Mouse (Mus musculus) heart, postnatal 0 days (tissue): ENCODE data around the gene Mlycd. TPM values are rescaled to one million over a fixed set of nuclear protein-coding genes. Genes with fewer than 3 reads are reported as not detected.
"Not testable (repeated sequence)": the region's sequence is repeated elsewhere in the genome, so short reads cannot be mapped to it uniquely, and the experiment has no call there.

ENCODE experiments used
- ATAC-seq: fragments of 200-750 bp; cut with Nextera tagmentation; 2 replicates; pipeline ENCODE4 v1.8.0; 2017; ENCODE audit warnings: low read depth, moderate number of reproducible peaks, moderate library complexity; ENCODE audit not compliant: insufficient read depth
- DNase-seq: peaks from one replicate; pipeline ENCODE4 v3.0.0-alpha.2; 2016; ENCODE audit warnings: low spot score
- H3K27ac ChIP-seq: fragments of 300-500 bp; sonication (generic); 2 replicates; pipeline ENCODE4 v1.5.1; 2014; ENCODE audit warnings: low read depth, mild to moderate bottlenecking
- H3K27me3 ChIP-seq: fragments of 300-500 bp; sonication (generic); 2 replicates; pipeline ENCODE4 v1.6.1; 2014; ENCODE audit warnings: low read length, mixed read lengths; ENCODE audit not compliant: control insufficient read depth, insufficient read depth
- H3K36me3 ChIP-seq: fragments of 300-500 bp; sonication (generic); replicated peaks from 2 replicates; pipeline ENCODE4 v1.6.1; 2014; ENCODE audit warnings: low read length, mixed read lengths; ENCODE audit not compliant: control insufficient read depth, insufficient read depth
- H3K4me1 ChIP-seq: fragments of 300-500 bp; sonication (generic); 2 replicates; pipeline ENCODE4 v1.6.1; 2014; ENCODE audit warnings: antibody characterized with exemption; ENCODE audit not compliant: control insufficient read depth, insufficient read depth
- H3K4me2 ChIP-seq: fragments of 300-500 bp; sonication (generic); 2 replicates; pipeline ENCODE4 v1.6.1; 2014; ENCODE audit warnings: low read depth, mild to moderate bottlenecking, low read length, moderate library complexity
- H3K4me3 ChIP-seq: fragments of 300-500 bp; sonication (generic); 2 replicates; pipeline ENCODE4 v1.5.1; 2014; ENCODE audit warnings: low read depth, low read length
- H3K9ac ChIP-seq: fragments of 300-500 bp; sonication (generic); replicated peaks from 2 replicates; pipeline ENCODE4 v1.6.1; 2014; ENCODE audit warnings: low read depth, low read length, mixed read lengths
- H3K9me3 ChIP-seq: fragments of 300-500 bp; sonication (generic); replicated peaks from 2 replicates; pipeline ENCODE4 v1.6.1; 2016; ENCODE audit warnings: low read length; ENCODE audit not compliant: control insufficient read depth
- CTCF ChIP-seq: IDR thresholded peaks from 2 replicates; pipeline ENCODE4 v1.5.1; 2016; ENCODE audit warnings: antibody characterized with exemption, control low read depth, low read depth
- EP300 ChIP-seq: IDR thresholded peaks from 2 replicates; pipeline ENCODE4 v1.6.1; 2016; ENCODE audit warnings: antibody characterized with exemption, low read depth
- WGBS: fragments of 180-500 bp; shearing (Covaris S2); extraction: QIAGEN DNeasy Blood & Tissue Kit; methylation state at CpG from one replicate; pipeline ENCODE4 v1.1.7; 2014; 5-methylcytosine and 5-hydroxymethylcytosine counted together
- polyA plus RNA-seq: library from polyadenylated mRNA; unstranded; fragments of >200 nt; fragmentation: Nextera tagmentation; extraction: Ambion mirVana; gene quantifications from 2 replicates; pipeline ENCODE4 v1.2.1, GENCODE M21; 2015
- total RNA-seq: library from RNA; depleted of rRNA; stranded (reverse); fragments of >200 nt; gene quantifications from 2 replicates; pipeline ENCODE4 v1.2.3, GENCODE M21; 2014; ENCODE audit warnings: low replicate concordance

The Mlycd gene
- total and polyA plus RNA-seq, 2 experiments from 2014 or later = 77.5 to 109 TPM

GRCm38 (mm10) chr8:119353659-119354023 is 41.0 kb upstream of the Mlycd start:
- no peak overlapping the region for H3K4me3 ChIP-seq
- H3K27ac ChIP-seq = no peak overlapping the region
- TF ChIP-seq CTCF (no peak), EP300 (no peak)
- no peaks in the 10 kb centered on the region for H3K4me1 ChIP-seq
- no peak overlapping the region for H3K9ac ChIP-seq
- DNase-seq (no peak), ATAC-seq (no peak)
- H3K9me3 ChIP-seq = no peaks in the 10 kb centered on the region
- no peaks in the 10 kb centered on the region for H3K27me3 ChIP-seq
- peaks cover 12% of the 10 kb centered on the region for H3K36me3 ChIP-seq
- H3K4me2 ChIP-seq = no peak overlapping the region
- WGBS = 77% methylated on average over 6 of the region's 6 CpGs

- DNase-seq, H3K4me2 ChIP-seq, H3K36me3 ChIP-seq, H3K4me1 ChIP-seq, ATAC-seq, H3K9ac ChIP-seq, H3K9me3 ChIP-seq, H3K27me3 ChIP-seq, H3K4me3 ChIP-seq, H3K27ac ChIP-seq: not testable (repeated sequence)
- 56% methylated on average over 5 of the region's 5 CpGs for WGBS
- 0 out of 2 replicates have a peak, but pooled peaks have one; percentile 26 for TF ChIP-seq CTCF
Measured at GRCm38 (mm10) chr8:119356631-119357030, 38.0 kb upstream of the Mlycd start.

- no peaks in the 10 kb centered on the region for H3K9me3 ChIP-seq
- ATAC-seq = no peak
- no peak for DNase-seq
- no peaks in the 10 kb centered on the region for H3K4me1 ChIP-seq
- 74% methylated on average over 7 of the region's 7 CpGs for WGBS
- no peaks in the 10 kb centered on the region for H3K36me3 ChIP-seq
- no peak overlapping the region for H3K4me3 ChIP-seq
- H3K9ac ChIP-seq = no peak overlapping the region
- no peak for TF ChIP-seq CTCF
- TF ChIP-seq EP300 = no peak
- no peak overlapping the region for H3K27ac ChIP-seq
- no peak overlapping the region for H3K4me2 ChIP-seq
- no peaks in the 10 kb centered on the region for H3K27me3 ChIP-seq
Measured at GRCm38 (mm10) chr8:119358175-119358574, 36.5 kb upstream of the Mlycd start.

DNA sequence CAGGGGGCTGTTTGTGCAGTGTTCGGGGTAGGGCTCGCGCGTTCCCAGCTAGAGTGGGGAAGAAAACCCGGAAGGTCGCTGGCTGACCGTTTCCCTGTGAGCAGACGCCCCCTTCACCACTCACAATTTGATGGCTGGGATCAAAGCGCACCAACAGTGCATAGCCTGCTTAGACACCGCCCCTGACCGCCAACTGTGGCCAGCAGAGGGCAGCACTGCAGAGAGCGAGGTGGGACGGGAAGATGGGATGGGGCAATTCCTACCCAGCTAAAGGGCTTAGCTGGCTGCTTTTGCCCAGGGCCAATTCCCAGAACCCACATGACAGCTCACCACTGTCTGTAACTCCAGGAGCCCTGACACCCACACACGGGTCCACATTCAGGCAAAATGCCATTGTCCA is 35.8 kb upstream of the Mlycd start:
- ATAC-seq (no peak), DNase-seq (no peak)
- H3K9me3 ChIP-seq = no peaks in the 10 kb centered on the region
- 47% methylated on average over 14 of the region's 14 CpGs for WGBS
- no peaks in the 10 kb centered on the region for H3K27me3 ChIP-seq
- TF ChIP-seq EP300 = no peak
- TF ChIP-seq CTCF = peak; percentile 65
- H3K4me3 ChIP-seq = no peak overlapping the region
- H3K36me3 ChIP-seq = no peaks in the 10 kb centered on the region
- no peaks in the 10 kb centered on the region for H3K4me1 ChIP-seq
- no peak overlapping the region for H3K4me2 ChIP-seq
- H3K27ac ChIP-seq = no peak overlapping the region
- no peak overlapping the region for H3K9ac ChIP-seq

- ATAC-seq (no peak), DNase-seq (no peak)
- no peak overlapping the region for H3K9ac ChIP-seq
- no peaks in the 10 kb centered on the region for H3K4me1 ChIP-seq
- no peak overlapping the region for H3K4me3 ChIP-seq
- H3K4me2 ChIP-seq = no peak overlapping the region
- H3K27ac ChIP-seq = no peak overlapping the region
- no peaks in the 10 kb centered on the region for H3K36me3 ChIP-seq
- TF ChIP-seq CTCF = no peak
- no peak for TF ChIP-seq EP300
- H3K9me3 ChIP-seq = no peaks in the 10 kb centered on the region
- H3K27me3 ChIP-seq = no peaks in the 10 kb centered on the region
- 60% methylated on average over 8 of the region's 8 CpGs for WGBS
Measured at GRCm38 (mm10) chr8:119360686-119361295, 33.9 kb upstream of the Mlycd start.

- not testable (repeated sequence) for H3K9ac ChIP-seq, H3K4me2 ChIP-seq, H3K27ac ChIP-seq, H3K27me3 ChIP-seq, DNase-seq, H3K36me3 ChIP-seq, H3K4me3 ChIP-seq, H3K9me3 ChIP-seq, ATAC-seq, H3K4me1 ChIP-seq
- WGBS = 76% methylated on average over 9 of the region's 9 CpGs
Measured at GRCm38 (mm10) chr8:119374716-119375115, 20.0 kb upstream of the Mlycd start.
